Mouse (Mus musculus) cerebellum, adult 2 months (tissue): ENCODE measurements around the gene Ankub1. TPM values are rescaled to one million over a fixed set of nuclear protein-coding genes. Genes with fewer than 3 reads are reported as not detected.
A peak's percentile ranks its signal among the peaks of the same experiment; 100 is the strongest.

Experiments used
- DNase-seq, 2 experiments: peaks; one replicate each; pipeline ENCODE4 v3.0.0; 2021
- H3K27ac ChIP-seq: fragments of 200-500 bp; 2 replicates; pipeline ENCODE4 v1.5.1; 2012; ENCODE audit warnings: low read length, control low read depth, inconsistent platforms; ENCODE audit not compliant: insufficient read depth
- H3K27me3 ChIP-seq: fragments of 200-500 bp; 2 replicates; pipeline ENCODE4 v1.6.1; 2012; ENCODE audit warnings: inconsistent platforms, mild to moderate bottlenecking, low read length, moderate library complexity; ENCODE audit not compliant: control insufficient read depth, insufficient read depth
- H3K4me1 ChIP-seq: fragments of 200-500 bp; 2 replicates; pipeline ENCODE4 v1.6.1; 2011; ENCODE audit warnings: low read length; ENCODE audit not compliant: control insufficient read depth, insufficient read depth
- H3K4me3 ChIP-seq: fragments of 200-500 bp; replicated peaks from 2 replicates; pipeline ENCODE3; 2011; ENCODE audit warnings: mild to moderate bottlenecking, low read depth, low read length, control low read depth; ENCODE audit not compliant: insufficient read depth
- CTCF ChIP-seq: fragments of 200-500 bp; IDR thresholded peaks from 2 replicates; pipeline ENCODE4 v1.5.1; 2011; ENCODE audit warnings: low read depth, mild to moderate bottlenecking, control low read depth, low read length, moderate library complexity, borderline replicate concordance; ENCODE audit not compliant: insufficient read depth
- POLR2A ChIP-seq: fragments of 200-500 bp; IDR thresholded peaks from 2 replicates; pipeline ENCODE4 v1.6.1; 2011; ENCODE audit warnings: low read length, control low read depth, borderline replicate concordance; ENCODE audit not compliant: insufficient read depth
- WGBS: fragments of 180-500 bp; shearing (Covaris S2); methylation state at CpG from one replicate; pipeline ENCODE4 v1.1.7; 2018; 5-methylcytosine and 5-hydroxymethylcytosine counted together
- polyA plus RNA-seq: library from polyadenylated mRNA; depleted of rRNA; stranded (reverse); fragments of >200 nt; gene quantifications from 2 replicates; pipeline ENCODE4 v1.2.3, GENCODE M21; 2012

Ankub1 gene
- polyA plus RNA-seq, 1 experiment = 3.9 TPM

DNA sequence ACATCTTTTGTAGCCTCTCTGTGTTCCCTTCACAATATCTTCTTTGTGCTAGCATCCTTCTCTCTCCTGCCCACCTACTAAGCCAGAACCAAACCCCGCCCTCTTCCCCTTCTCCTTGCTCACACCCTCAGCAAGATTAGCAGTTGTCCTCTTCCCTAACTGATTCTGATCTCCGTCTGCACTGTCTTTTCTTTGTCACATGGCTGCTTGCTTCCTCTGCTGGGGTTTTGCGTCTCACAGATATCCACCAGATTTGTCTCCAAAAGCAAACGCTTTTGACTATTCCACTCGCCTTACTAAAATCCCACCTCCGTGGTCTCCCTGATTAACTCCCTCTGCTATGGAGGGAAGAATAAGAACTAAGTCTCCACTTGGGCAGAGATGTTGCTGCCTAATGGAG, 34.0 kb downstream of the Ankub1 start:
- no peak for TF ChIP-seq CTCF
- no peaks in the 10 kb centered on the region for H3K27me3 ChIP-seq
- WGBS = 64% methylated on average over 6 of the region's 6 CpGs
- H3K4me3 ChIP-seq = no peak overlapping the region
- H3K27ac ChIP-seq = no peak overlapping the region
- DNase-seq = no peak
- no peaks in the 10 kb centered on the region for H3K4me1 ChIP-seq

- H3K27ac ChIP-seq = no peak overlapping the region
- no peak for DNase-seq
- 85% methylated on average over 3 of the region's 3 CpGs for WGBS
- H3K4me1 ChIP-seq = no peaks in the 10 kb centered on the region
- no peak overlapping the region for H3K4me3 ChIP-seq
- TF ChIP-seq POLR2A = no peak
- TF ChIP-seq CTCF = no peak
- no peaks in the 10 kb centered on the region for H3K27me3 ChIP-seq
Measured at GRCm38 (mm10) chr3:57653646-57654045, 39.0 kb downstream of the Ankub1 start.

GRCm38 (mm10) chr3:57652485-57652884, 40.1 kb downstream of the Ankub1 start:
- TF ChIP-seq CTCF (no peak), POLR2A (no peak)
- no peaks in the 10 kb centered on the region for H3K27me3 ChIP-seq
- 63% methylated on average over 3 of the region's 3 CpGs for WGBS
- no peak for DNase-seq
- no peaks in the 10 kb centered on the region for H3K4me1 ChIP-seq
- H3K27ac ChIP-seq = no peak overlapping the region
- no peak overlapping the region for H3K4me3 ChIP-seq

DNA sequence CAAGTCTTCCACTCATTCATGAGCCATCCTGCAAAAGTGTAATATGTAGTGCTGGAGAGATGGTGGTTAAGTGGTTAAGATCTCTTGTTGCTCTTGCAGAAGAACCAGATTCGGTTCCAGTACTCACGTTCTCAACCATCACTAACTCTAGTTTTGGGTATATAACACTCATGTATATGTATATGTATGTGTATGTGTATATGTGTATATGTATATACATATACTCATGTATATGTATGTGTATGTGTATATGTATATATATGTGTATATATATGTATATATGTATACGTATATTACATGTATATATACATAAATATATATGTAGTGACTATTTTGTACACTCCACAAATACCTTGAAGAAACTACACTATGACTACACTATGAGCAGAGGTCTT, 40.7 kb downstream of the Ankub1 start:
- H3K27me3 ChIP-seq = no peaks in the 10 kb centered on the region
- peak overlapping the region; percentile 23; the same call in 1 of the 2 replicates for H3K27ac ChIP-seq
- no peak for DNase-seq
- TF ChIP-seq CTCF (no peak), POLR2A (no peak)
- WGBS = 41% methylated on average over 3 of the region's 3 CpGs
- peak overlapping the region; percentile 80 for H3K4me3 ChIP-seq
- H3K4me1 ChIP-seq = no peaks in the 10 kb centered on the region

- Histone ChIP-seq H3K4me1 (no peaks in the 10 kb centered on the region), H3K27ac (peak within 1 kb of the TSS; percentile 23; the same call in 1 of the 2 replicates), H3K27me3 (no peaks in the 10 kb centered on the region), H3K4me3 (peak within 1 kb of the TSS; percentile 80)
- TF ChIP-seq CTCF (no peak), POLR2A (peak; percentile 62; the same call in 1 of the 2 replicates)
- DNase-seq = peak; percentile 88 to 96
- under 1% methylated on average over 42 of the region's 42 CpGs for WGBS
Measured at GRCm38 (mm10) chr3:57651231-57651864, 41.3 kb downstream of the Ankub1 start, which contains the start of gene Commd2. Gene Commd2, minus strand, starts transcription at chr3:57651715.

GRCm38 (mm10) chr3:57643191-57643590, 49.4 kb downstream of the Ankub1 start:
- Histone ChIP-seq H3K27me3 (no peaks in the 10 kb centered on the region), H3K4me1 (no peaks in the 10 kb centered on the region), H3K4me3 (no peak overlapping the region), H3K27ac (no peak overlapping the region)
- DNase-seq = no peak
- WGBS = 87% methylated on average over 6 of the region's 6 CpGs
- TF ChIP-seq CTCF = no peak
- TF ChIP-seq POLR2A = no peak

DNA sequence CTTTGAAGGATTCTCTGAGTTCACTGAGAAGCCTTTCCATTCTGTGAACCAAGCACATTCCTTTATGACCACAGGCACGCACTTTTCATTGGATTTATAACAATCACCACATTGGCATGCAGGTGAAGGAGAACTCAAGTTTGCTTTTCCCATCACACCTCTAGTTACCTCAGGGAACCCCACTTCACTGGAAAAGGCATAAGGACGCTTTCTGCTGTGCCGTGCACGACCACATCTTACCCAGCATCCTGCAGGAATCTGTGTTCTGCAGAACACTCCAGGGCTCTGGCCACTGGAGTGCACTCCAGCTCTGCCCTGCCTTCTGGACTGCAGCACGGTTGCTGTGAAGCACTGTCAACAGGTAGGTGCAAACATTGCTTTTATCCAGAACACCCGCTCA, 55.0 kb downstream of the Ankub1 start:
- no peak for DNase-seq
- WGBS = 79% methylated on average over 6 of the region's 6 CpGs
- TF ChIP-seq POLR2A (no peak), CTCF (no peak)
- no peaks in the 10 kb centered on the region for H3K27me3 ChIP-seq
- no peak overlapping the region for H3K4me3 ChIP-seq
- H3K4me1 ChIP-seq = no peaks in the 10 kb centered on the region
- H3K27ac ChIP-seq = no peak overlapping the region

- Histone ChIP-seq H3K27me3 (no peaks in the 10 kb centered on the region), H3K4me1 (no peaks in the 10 kb centered on the region), H3K27ac (no peak overlapping the region), H3K4me3 (no peak overlapping the region)
- DNase-seq = no peak
- no peak for TF ChIP-seq POLR2A
- no peak for TF ChIP-seq CTCF
- WGBS = 79% methylated on average over 3 of the region's 3 CpGs
Measured at GRCm38 (mm10) chr3:57634763-57635487, 57.7 kb downstream of the Ankub1 start.
